Mouse (Mus musculus) retina, postnatal 1 day (tissue): ENCODE data around the gene Olfr819.
"Not testable (repeated sequence)": the region's sequence is repeated elsewhere in the genome, so short reads cannot be mapped to it uniquely, and the experiment has no call there.

Source experiments
- DNase-seq: peaks from one replicate; pipeline ENCODE4 v3.0.0-alpha.2; 2012

The Olfr819 gene

DNA sequence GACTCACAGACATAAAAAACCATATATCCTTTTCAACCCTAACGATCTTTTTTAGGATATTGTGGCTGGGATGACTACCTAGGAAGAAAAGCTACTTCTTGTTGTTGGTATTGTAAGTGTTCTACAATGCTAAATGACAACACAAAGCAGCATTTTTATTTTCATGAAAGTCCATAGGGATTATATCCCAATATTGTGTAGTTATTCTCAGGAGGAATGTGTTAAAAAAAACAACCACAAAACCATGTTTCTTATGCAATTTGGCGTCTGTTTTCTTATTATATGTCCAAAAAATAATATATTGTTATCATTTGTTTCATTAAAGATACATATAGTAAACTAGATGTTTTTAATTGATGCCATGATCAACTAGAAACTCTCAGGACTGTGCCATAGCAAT is at the start of gene Olfr819:
Olfr819 (minus strand) TSS at position 101 of the 400 bp plus-strand sequence.
- not testable (repeated sequence) for DNase-seq

DNA sequence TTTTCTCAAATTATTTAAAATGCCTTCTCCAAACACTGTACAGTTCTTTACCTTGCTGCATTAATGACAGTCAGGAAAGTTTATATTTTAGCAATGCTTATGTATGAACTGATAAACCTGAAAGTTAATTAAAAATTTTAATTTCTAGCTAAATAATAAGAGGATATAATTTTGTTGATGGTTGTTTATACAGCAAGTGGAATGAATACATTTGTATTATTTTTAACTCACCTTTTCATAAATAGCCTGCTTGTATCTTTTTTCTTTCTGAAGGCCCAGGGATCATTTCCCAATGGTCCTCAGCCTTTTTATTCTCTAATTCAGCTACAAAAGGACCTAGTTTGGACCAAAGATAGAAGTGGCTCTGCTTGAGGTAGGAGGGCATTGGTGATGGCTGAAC is 45.3 kb upstream of the Olfr819 start, which contains the start of gene Olfr820:
Olfr820 (plus strand) TSS at position 301 of the 400 bp plus-strand sequence.
- no peak for DNase-seq

DNA sequence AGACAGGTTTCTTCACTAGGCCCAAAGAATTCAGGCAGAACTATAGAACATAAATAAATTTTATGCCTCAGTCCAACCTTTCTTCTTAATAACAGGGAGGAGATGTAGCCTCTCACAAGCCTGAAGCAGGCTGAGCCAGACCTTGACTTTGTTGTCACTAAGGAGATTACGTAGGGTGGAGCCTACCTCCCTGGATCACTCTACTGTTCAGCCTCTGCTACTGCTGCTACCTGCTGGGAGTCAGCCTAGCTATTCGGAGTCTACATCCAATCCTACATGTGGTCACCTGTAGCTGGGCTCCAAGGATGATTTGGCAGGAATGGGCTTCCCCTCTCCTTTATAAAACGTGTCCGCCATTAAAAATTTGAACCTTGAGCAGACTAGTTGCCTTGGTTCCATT is 38.3 kb upstream of the Olfr819 start:
- not testable (repeated sequence) for DNase-seq

DNA sequence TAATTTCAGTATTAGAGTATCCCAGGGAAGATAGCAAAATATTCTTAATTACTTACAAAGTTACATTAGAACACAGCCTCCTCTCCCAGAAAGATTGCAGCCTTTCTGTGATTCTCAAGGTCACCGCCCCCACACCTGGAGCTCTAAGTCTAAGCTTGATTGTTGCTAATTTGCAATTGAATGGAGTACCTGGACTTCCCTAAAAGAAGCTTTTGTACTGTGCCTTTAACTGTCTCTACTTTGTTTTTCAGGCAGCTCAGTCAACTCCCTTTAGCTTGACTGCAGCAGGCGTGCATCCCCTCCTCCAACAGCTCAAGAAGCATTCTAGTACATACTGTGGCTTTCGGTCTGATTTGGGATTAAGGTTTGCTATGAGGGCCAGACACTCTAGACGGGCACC is 37.0 kb upstream of the Olfr819 start:
- DNase-seq = not testable (repeated sequence)

DNA sequence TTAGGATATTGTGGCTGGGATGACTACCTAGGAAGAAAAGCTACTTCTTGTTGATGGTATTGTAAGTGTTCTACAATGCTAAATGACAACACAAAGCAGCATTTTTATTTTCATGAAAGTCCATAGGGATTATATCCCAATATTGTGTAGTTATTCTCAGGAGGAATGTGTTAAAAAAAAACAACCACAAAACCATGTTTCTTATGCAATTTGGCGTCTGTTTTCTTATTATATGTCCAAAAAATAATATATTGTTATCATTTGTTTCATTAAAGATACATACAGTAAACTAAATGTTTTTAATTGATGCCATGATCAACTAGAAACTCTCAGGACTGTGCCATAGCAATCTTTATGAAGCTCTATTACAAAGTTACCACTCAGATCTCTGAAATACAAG is 17.9 kb upstream of the Olfr819 start, which contains the start of gene Gm10310:
Gm10310 (minus strand) TSS at position 101 of the 400 bp plus-strand sequence.
- not testable (repeated sequence) for DNase-seq

DNA sequence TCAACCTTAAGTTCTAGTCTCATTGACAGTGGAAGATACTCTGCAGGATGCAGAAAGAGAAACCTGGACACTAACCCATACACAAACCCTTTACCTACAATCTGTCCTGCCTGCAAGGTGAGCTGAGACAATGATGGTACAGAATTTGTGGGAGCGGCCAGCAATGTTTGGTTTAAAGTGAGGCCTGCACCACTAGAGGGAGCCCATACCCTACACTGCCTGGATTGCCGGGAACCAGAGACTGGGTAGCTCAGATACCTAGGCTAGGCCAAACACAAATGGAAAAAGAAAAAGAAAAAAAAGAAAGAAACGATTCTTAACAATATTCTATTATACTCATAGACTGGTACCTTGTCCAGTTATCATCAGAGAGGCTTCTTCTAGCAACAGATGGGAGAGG is 14.8 kb upstream of the Olfr819 start:
- DNase-seq = not testable (repeated sequence)

DNA sequence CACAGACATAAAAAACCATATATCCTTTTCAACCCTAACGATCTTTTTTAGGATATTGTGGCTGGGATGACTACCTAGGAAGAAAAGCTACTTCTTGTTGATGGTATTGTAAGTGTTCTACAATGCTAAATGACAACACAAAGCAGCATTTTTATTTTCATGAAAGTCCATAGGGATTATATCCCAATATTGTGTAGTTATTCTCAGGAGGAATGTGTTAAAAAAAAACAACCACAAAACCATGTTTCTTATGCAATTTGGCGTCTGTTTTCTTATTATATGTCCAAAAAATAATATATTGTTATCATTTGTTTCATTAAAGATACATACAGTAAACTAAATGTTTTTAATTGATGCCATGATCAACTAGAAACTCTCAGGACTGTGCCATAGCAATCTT is 9.0 kb upstream of the Olfr819 start, which contains the start of gene Olfr247:
Olfr247 (minus strand) TSS at position 101 of the 400 bp plus-strand sequence.
- DNase-seq = not testable (repeated sequence)

DNA sequence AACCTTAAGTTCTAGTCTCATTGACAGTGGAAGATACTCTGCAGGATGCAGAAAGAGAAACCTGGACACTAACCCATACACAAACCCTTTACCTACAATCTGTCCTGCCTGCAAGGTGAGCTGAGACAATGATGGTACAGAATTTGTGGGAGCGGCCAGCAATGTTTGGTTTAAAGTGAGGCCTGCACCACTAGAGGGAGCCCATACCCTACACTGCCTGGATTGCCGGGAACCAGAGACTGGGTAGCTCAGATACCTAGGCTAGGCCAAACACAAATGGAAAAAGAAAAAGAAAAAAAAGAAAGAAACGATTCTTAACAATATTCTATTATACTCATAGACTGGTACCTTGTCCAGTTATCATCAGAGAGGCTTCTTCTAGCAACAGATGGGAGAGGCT is 5.9 kb upstream of the Olfr819 start:
- not testable (repeated sequence) for DNase-seq

DNA sequence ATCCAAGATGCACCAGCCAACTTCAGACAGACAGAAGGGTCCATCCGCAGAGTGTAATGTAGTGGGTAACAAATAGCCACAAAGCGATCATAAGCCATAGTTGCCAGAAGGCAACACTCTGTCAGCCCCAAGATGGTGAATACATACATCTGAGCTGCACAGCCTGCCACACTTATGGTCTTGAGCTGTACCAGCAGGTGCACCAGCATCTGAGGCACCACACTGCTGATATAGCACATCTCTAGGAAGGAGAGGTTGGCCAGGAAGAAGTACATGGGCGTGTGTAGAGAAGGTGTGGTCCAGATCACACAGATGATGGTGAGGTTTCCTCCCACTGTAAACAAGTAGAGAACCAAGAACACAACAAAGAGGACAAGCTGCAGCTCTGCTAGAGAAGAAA is 834 bp downstream of the Olfr819 start:
- DNase-seq = not testable (repeated sequence)

DNA sequence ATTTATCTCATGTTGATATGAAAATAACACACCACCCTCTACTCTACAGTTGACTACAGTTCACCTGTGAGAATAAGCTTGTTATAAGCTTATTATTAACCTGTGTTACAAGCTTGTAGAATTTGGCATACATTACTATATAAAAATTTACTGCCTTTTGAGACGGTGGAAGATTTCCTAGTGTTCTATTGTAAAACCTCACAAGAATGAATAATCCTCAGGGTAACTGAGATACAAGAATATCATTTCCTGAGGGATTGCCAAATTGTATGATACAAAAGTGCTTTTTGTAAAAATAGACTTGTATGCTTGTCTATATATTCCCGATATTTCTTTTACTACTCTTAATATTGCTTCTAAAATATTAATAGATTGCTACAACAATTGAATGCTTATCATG is 18.1 kb downstream of the Olfr819 start, which contains the start of gene Olfr818:
Olfr818 (minus strand) TSS at position 101 of the 400 bp plus-strand sequence.
- no peak for DNase-seq

DNA sequence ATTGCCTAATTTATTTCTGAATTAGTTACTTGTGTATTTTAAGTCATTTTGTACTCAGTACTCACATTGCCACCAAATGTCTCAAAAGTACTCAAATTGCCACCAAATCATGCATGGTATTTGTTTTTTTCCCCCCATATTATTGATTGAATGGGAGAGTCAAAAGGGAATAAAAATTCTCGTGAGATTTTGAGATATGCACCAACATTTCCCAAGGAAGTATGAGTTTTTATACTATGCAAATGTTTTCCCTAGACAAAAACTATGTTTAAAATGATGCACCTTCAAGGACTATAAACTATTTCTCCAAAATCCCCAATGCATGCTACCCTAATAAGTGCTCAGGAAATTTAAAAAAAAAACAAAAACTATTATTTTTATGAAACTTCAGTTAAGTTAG is 51.6 kb downstream of the Olfr819 start, which contains the start of gene Olfr816:
Olfr816 (minus strand) TSS at position 101 of the 400 bp plus-strand sequence.
- no peak for DNase-seq
